Mouse (Mus musculus) heart, embryonic 14.5 days (tissue): ENCODE measurements at regions not wholly inside any gene's neighbourhood (a gene's known extent, or its start where the extent isn't known, plus 50 kb on each side); places are given as distances from the start of the nearest gene placed in this dataset.

Experiments used
- ATAC-seq: fragments of 200-750 bp; cut with Nextera tagmentation; 2 replicates; pipeline ENCODE4 v1.8.0; 2017; ENCODE audit warnings: low read depth, moderate TSS enrichment; ENCODE audit not compliant: insufficient number of reproducible peaks, insufficient read depth, low FRiP score
- H3K27ac ChIP-seq, 2 experiments: fragments of 200-500 bp in 1 of 2; fragments of 300-500 bp in 1 of 2; sonication (generic) in 1 of 2; replicated peaks in 1 of 2; 2 replicates each; pipeline ENCODE4 v1.5.1; 2012 to 2014; ENCODE audit warnings: low read depth in 2 of 2, low read length in 2 of 2, control low read depth in 1 of 2, mild to moderate bottlenecking in 1 of 2, mixed read lengths in 1 of 2; ENCODE audit not compliant: control insufficient read depth in 1 of 2, insufficient read depth in 1 of 2
- H3K27me3 ChIP-seq: fragments of 300-500 bp; sonication (generic); 2 replicates; pipeline ENCODE4 v1.6.1; 2014; ENCODE audit warnings: mild to moderate bottlenecking, low read length, control low read depth; ENCODE audit not compliant: control insufficient read depth, insufficient read depth
- H3K36me3 ChIP-seq: fragments of 300-500 bp; sonication (generic); 2 replicates; pipeline ENCODE4 v1.6.1; 2014; ENCODE audit warnings: mild to moderate bottlenecking, control low read depth, low read length, mixed read lengths; ENCODE audit not compliant: control insufficient read depth, insufficient read depth
- H3K4me1 ChIP-seq, 2 experiments: fragments of 200-500 bp in 1 of 2; fragments of 300-500 bp in 1 of 2; sonication (generic) in 1 of 2; 2 replicates each; pipeline ENCODE4 v1.6.1; 2012 to 2014; ENCODE audit warnings: low read length in 2 of 2, control low read depth in 1 of 2, mixed read lengths in 1 of 2; ENCODE audit not compliant: control insufficient read depth in 2 of 2, insufficient read depth in 2 of 2
- H3K4me2 ChIP-seq: fragments of 300-500 bp; sonication (generic); 2 replicates; pipeline ENCODE4 v1.6.1; 2014; ENCODE audit warnings: mild to moderate bottlenecking, low read length
- H3K4me3 ChIP-seq, 2 experiments: fragments of 200-500 bp in 1 of 2; fragments of 300-500 bp in 1 of 2; sonication (generic) in 1 of 2; 2 replicates each; pipeline ENCODE4 v1.5.1; 2012 to 2014; ENCODE audit warnings: low read length in 2 of 2, mild to moderate bottlenecking in 2 of 2, control low read depth in 1 of 2, low read depth in 1 of 2, moderate library complexity in 1 of 2; ENCODE audit not compliant: control insufficient read depth in 1 of 2, insufficient read depth in 1 of 2
- H3K9ac ChIP-seq: fragments of 300-500 bp; sonication (generic); 2 replicates; pipeline ENCODE4 v1.6.1; 2014; ENCODE audit warnings: mild to moderate bottlenecking, low read length
- H3K9me3 ChIP-seq: fragments of 300-500 bp; sonication (generic); 2 replicates; pipeline ENCODE4 v1.6.1; 2016; ENCODE audit warnings: low read length, control low read depth; ENCODE audit not compliant: control insufficient read depth
- WGBS: fragments of 180-500 bp; shearing (Covaris S2); extraction: QIAGEN DNeasy Blood & Tissue Kit; methylation state at CpG from one replicate; pipeline ENCODE4 v1.1.7; 2014; 5-methylcytosine and 5-hydroxymethylcytosine counted together

GRCm38 (mm10) chr15:67983253-67983652, 1482.5 kb upstream of the Lrrc6 start:
- H3K4me1 ChIP-seq = no peaks in the 10 kb centered on the region

GRCm38 (mm10) chr15:67981876-67982275, 1481.2 kb upstream of the Lrrc6 start:
- no peaks in the 10 kb centered on the region for H3K9me3 ChIP-seq
- no peaks in the 10 kb centered on the region for H3K4me1 ChIP-seq
- no peaks in the 10 kb centered on the region for H3K27me3 ChIP-seq
- ATAC-seq = no peak
- WGBS = 87% methylated on average over 3 of the region's 3 CpGs
- H3K9ac ChIP-seq = no peak overlapping the region
- H3K36me3 ChIP-seq = no peaks in the 10 kb centered on the region
- H3K4me3 ChIP-seq = no peak overlapping the region
- H3K4me2 ChIP-seq = no peak overlapping the region
- H3K27ac ChIP-seq = no peak overlapping the region

More at GRCm38 (mm10) chr15:67983253-67983652, 1482.5 kb upstream of the Lrrc6 start:
- no peak overlapping the region for H3K4me2 ChIP-seq
- H3K9ac ChIP-seq = no peak overlapping the region
- no peak for ATAC-seq
- no peaks in the 10 kb centered on the region for H3K27me3 ChIP-seq
- no peak overlapping the region for H3K4me3 ChIP-seq
- no peaks in the 10 kb centered on the region for H3K36me3 ChIP-seq
- no peak overlapping the region for H3K27ac ChIP-seq
- 11% methylated on average over 1 of the region's 1 CpGs for WGBS
- no peaks in the 10 kb centered on the region for H3K9me3 ChIP-seq

DNA sequence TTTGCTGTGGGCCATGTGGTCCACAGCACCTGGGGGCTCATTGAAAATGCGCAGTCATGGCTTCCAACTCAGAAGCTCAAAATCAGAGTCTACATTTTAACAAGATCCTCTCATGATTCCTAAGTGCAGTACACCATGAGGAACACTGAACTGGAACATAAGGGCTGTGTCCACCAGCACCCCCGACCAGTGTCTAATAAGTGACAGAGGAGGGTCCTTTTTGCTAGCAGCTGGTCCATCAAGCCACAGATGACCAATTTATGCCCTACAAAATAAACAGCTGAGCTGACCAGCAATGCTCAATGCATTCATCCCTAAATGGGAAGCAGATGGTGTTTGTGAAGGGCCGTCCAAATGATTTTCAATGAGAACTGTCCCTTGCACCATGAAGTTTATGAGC, 1478.7 kb upstream of the Lrrc6 start:
- H3K4me3 ChIP-seq = no peak overlapping the region
- no peaks in the 10 kb centered on the region for H3K27me3 ChIP-seq
- no peak for ATAC-seq
- no peak overlapping the region for H3K4me2 ChIP-seq
- H3K36me3 ChIP-seq = no peaks in the 10 kb centered on the region
- no peaks in the 10 kb centered on the region for H3K9me3 ChIP-seq
- WGBS = 74% methylated on average over 3 of the region's 3 CpGs
- no peaks in the 10 kb centered on the region for H3K4me1 ChIP-seq
- no peak overlapping the region for H3K27ac ChIP-seq
- no peak overlapping the region for H3K9ac ChIP-seq

DNA sequence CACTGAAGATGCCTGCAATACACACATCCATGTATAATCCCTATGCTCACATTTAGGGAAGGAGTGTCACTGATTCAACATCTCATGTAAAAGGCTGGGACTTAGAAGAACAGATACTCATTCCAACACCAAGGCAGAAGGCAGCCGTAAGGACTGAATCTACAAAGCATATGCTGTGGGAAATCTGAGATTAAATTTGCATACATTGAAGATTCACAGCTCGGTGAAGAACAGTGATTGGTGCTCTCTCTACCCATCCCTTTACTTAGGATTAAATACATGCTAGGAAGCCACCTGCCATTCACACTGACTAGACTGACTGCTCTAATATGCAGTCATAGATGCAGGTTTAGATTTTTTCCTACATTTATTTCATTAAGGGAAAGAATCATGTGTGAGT, 1476.5 kb upstream of the Lrrc6 start:
- no peak overlapping the region for H3K27ac ChIP-seq
- H3K27me3 ChIP-seq = no peaks in the 10 kb centered on the region
- H3K4me1 ChIP-seq = no peaks in the 10 kb centered on the region
- ATAC-seq = no peak
- H3K9ac ChIP-seq = no peak overlapping the region
- 94% methylated on average over 2 of the region's 2 CpGs for WGBS
- no peak overlapping the region for H3K4me3 ChIP-seq
- H3K36me3 ChIP-seq = no peaks in the 10 kb centered on the region
- no peak overlapping the region for H3K4me2 ChIP-seq
- H3K9me3 ChIP-seq = no peaks in the 10 kb centered on the region

DNA sequence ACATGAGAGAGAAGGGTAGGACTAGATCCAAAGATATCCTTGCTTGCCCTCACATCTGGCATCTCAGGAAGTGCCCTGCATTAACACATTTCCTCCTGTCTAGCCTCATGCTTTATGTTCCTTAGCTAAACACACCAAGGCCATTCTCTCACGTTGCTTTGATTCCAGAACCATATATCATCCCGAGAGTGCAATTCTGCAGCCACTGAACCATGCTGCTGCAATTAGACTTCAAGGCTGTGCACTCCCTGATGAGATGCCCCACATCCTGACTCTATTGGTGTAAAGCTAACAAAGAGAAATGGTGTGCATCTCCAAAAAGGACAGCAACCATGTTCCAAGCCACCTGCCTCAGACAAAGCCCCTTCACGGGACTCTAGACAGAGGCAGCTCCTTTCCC, 1471.3 kb upstream of the Lrrc6 start:
- no peaks in the 10 kb centered on the region for H3K27me3 ChIP-seq
- H3K4me1 ChIP-seq = no peaks in the 10 kb centered on the region
- H3K9ac ChIP-seq = no peak overlapping the region
- H3K4me3 ChIP-seq = no peak overlapping the region
- no peak for ATAC-seq
- no peaks in the 10 kb centered on the region for H3K36me3 ChIP-seq
- H3K4me2 ChIP-seq = no peak overlapping the region
- 67% methylated on average over 3 of the region's 3 CpGs for WGBS
- no peak overlapping the region for H3K27ac ChIP-seq
- no peaks in the 10 kb centered on the region for H3K9me3 ChIP-seq

DNA sequence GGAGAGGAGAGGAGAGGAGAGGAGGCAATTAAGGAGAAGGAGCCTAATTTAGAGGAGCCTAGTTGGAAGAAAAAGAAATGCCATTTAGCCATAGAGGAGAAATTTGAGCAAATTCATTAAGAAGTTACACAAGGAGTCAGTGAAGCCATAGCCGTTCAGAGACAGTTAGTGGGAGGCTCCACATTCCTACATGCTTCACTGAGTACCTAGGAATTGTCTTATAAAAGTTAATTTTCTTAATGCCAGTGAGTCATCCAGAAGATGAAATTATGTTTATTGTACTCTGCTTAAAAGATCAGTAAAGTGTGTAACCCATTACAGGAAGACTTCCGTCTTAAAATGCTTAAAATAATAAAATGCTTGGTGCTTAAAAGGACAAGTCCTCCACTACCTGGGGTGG, 1453.5 kb upstream of the Lrrc6 start:
- no peaks in the 10 kb centered on the region for H3K36me3 ChIP-seq
- 81% methylated on average over 2 of the region's 2 CpGs for WGBS
- ATAC-seq = no peak

DNA sequence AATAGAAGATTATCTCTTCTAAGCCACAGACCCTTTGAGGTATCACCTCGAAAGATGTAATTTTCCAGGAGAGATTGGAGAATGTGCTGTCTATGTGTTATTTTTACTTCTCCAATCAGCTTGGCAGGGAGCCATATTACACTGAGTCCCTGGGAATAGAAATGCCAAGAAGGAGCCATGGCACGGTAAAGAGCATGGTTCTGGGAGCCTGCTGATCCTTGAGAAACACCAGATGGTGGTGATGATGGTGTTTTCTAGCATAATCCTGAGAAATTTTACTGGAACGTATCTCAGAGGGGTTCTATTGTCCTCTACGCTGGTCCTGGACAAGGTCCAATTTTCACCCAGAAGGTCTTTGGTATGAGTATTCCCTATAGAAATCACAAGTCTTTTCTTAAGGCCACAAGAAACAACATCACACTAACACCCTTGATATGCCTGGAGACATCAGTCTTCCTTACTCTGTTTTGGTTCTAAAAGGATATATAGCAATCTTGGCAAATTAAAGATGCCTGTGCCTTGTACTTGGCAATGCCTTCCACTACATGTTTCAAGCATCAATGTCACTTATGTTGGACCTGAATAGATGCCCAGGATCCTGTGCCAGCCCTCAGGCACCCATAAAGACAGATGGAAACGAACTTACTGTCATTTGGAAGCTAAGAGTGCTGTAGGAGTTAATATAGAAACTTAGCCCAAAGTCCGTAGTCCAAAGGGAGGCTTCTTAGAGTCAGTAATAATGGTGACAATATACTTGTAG, 1449.8 kb upstream of the Lrrc6 start:
- Histone ChIP-seq H3K9me3 (no peaks in the 10 kb centered on the region), H3K27me3 (no peaks in the 10 kb centered on the region), H3K4me2 (no peak overlapping the region), H3K4me3 (no peak overlapping the region), H3K27ac (no peak overlapping the region), H3K9ac (no peak overlapping the region), H3K36me3 (no peaks in the 10 kb centered on the region), H3K4me1 (peaks cover 0 to 5% of the 10 kb centered on the region in 2 experiments; a peak in 1 of 4 replicates)
- ATAC-seq = no peak
- WGBS = 39% methylated on average over 6 of the region's 6 CpGs

More for the DNA sequence above, 1453.5 kb upstream of the Lrrc6 start:
- Histone ChIP-seq H3K9me3 (no peaks in the 10 kb centered on the region), H3K4me2 (no peak overlapping the region), H3K27me3 (no peaks in the 10 kb centered on the region), H3K4me1 (peaks cover 0 to 5% of the 10 kb centered on the region in 2 experiments; a peak in 1 of 4 replicates), H3K4me3 (no peak overlapping the region), H3K9ac (no peak overlapping the region), H3K27ac (no peak overlapping the region)
